Mouse (Mus musculus): Measurements from ENCODE around the gene Nvl. TPM values are rescaled to one million over a fixed set of nuclear protein-coding genes. Genes with fewer than 3 reads are reported as not detected.
A peak's percentile ranks its signal among the peaks of the same experiment; 100 is the strongest.

Gene Nvl
- polyA plus RNA-seq, 1 experiment from 2014 or later: 48.5 TPM

- DNase-seq (ENCODE audit: low spot score): no peak
These were observed 5.5 kb upstream of the Nvl start for GRCm38 (mm10) chr1:181149373-181150017.

GRCm38 (mm10) chr1:181148540-181148939 is 4.5 kb upstream of the Nvl start:
- ATAC-seq (replicated peaks; ENCODE audit: low FRiP score) (no peak), DNase-seq (ENCODE audit: low spot score) (no peak)
- no peaks in the 10 kb centered on the region; the same call in 1 of the 2 replicates for H3K4me1 ChIP-seq (replicated peaks; ENCODE audit: control insufficient read depth, insufficient read depth, low read length)
- H3K27ac ChIP-seq (ENCODE audit: low read depth, low read length): no peak overlapping the region
- H3K4me3 ChIP-seq (ENCODE audit: low read depth, low read length): no peak overlapping the region
- H3K9ac ChIP-seq (ENCODE audit: low read length): no peak overlapping the region
- no peaks in the 10 kb centered on the region for H3K36me3 ChIP-seq (ENCODE audit: control insufficient read depth, insufficient read depth, low read length)
- no peak overlapping the region for H3K4me2 ChIP-seq (ENCODE audit: low read depth, low read length, severe bottlenecking)
- H3K9me3 ChIP-seq (ENCODE audit: control insufficient read depth, low read length): no peaks in the 10 kb centered on the region
- no peaks in the 10 kb centered on the region for H3K27me3 ChIP-seq (ENCODE audit: control insufficient read depth, insufficient read depth, low read length)
- 74% methylated on average over 5 of the region's 5 CpGs for WGBS

More at GRCm38 (mm10) chr1:181149373-181150017, 5.5 kb upstream of the Nvl start:
- H3K27ac ChIP-seq (ENCODE audit: low read depth, low read length): no peak overlapping the region
- whole genome bisulfite sequencing: 77% methylated on average over 3 of the region's 3 CpGs
- ATAC-seq (replicated peaks; ENCODE audit: low FRiP score): no peak
- H3K9me3 ChIP-seq (ENCODE audit: control insufficient read depth, low read length): no peaks in the 10 kb centered on the region
- H3K4me2 ChIP-seq (ENCODE audit: low read depth, low read length, severe bottlenecking): no peak overlapping the region
- no peaks in the 10 kb centered on the region; the same call in 1 of the 2 replicates for H3K4me1 ChIP-seq (replicated peaks; ENCODE audit: control insufficient read depth, insufficient read depth, low read length)
- H3K4me3 ChIP-seq (ENCODE audit: low read depth, low read length): no peak overlapping the region
- no peaks in the 10 kb centered on the region for H3K36me3 ChIP-seq (ENCODE audit: control insufficient read depth, insufficient read depth, low read length)
- H3K27me3 ChIP-seq (ENCODE audit: control insufficient read depth, insufficient read depth, low read length): no peaks in the 10 kb centered on the region
- no peak overlapping the region for H3K9ac ChIP-seq (ENCODE audit: low read length)

DNA sequence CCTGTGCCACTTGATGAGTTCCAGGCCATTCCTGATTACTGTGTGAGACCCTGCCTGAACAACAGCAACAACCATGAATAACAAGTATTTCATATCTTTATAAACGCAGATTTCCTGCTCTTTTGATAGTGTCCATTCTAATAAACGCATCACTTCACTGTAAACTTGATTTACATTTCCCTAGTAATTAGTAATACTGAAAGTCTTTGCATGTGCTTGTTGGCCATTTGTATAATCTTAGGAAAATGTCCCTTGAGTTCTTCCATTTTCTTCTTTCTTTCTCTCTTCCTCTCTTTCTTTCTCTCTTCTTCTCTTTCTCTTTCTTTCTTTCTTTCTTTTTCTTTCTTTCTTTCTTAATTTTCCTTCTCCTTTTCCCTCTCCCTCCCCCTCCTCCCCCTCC is 2.2 kb upstream of the Nvl start:
- Histone ChIP-seq H3K4me1 (replicated peaks; ENCODE audit: control insufficient read depth, insufficient read depth, low read length) (no peaks in the 10 kb centered on the region; the same call in 1 of the 2 replicates), H3K9ac (ENCODE audit: low read length) (no peak overlapping the region), H3K4me2 (ENCODE audit: low read depth, low read length, severe bottlenecking) (no peak overlapping the region), H3K4me3 (ENCODE audit: low read depth, low read length) (peak overlapping the region; percentile 6; the same call in 1 of the 2 replicates), H3K27ac (ENCODE audit: low read depth, low read length) (no peak overlapping the region), H3K27me3 (ENCODE audit: control insufficient read depth, insufficient read depth, low read length) (no peaks in the 10 kb centered on the region), H3K9me3 (ENCODE audit: control insufficient read depth, low read length) (no peaks in the 10 kb centered on the region), H3K36me3 (ENCODE audit: control insufficient read depth, insufficient read depth, low read length) (no peaks in the 10 kb centered on the region)
- WGBS: 89% methylated on average over 2 of the region's 2 CpGs
- no peak for DNase-seq (ENCODE audit: low spot score)
- no peak for ATAC-seq (replicated peaks; ENCODE audit: low FRiP score)

DNA sequence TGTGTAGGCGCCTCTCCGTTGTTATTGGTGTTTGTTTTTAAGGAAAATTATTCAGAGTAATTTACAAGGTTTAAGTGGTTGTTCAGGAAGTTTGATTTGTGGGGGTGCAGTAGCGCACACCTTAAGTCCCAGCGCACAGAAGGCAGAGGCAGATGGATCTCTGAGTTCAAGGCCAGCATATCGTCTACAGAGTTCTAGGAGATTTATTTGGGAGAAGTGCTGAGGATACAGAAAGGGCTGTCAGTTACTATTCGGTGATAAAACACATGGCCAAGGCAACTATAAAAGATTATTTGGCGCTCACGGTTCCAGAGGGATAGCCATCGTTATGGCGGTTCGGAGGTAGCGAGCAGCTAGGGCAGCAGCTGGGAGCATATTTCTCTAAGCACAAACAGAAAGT is 962 bp upstream of the Nvl start:
- no peaks in the 10 kb centered on the region; the same call in 1 of the 2 replicates for H3K4me1 ChIP-seq (replicated peaks; ENCODE audit: control insufficient read depth, insufficient read depth, low read length)
- no peaks in the 10 kb centered on the region for H3K9me3 ChIP-seq (ENCODE audit: control insufficient read depth, low read length)
- no peaks in the 10 kb centered on the region for H3K27me3 ChIP-seq (ENCODE audit: control insufficient read depth, insufficient read depth, low read length)
- H3K27ac ChIP-seq (ENCODE audit: low read depth, low read length): peak overlapping the region; percentile 85; the same call in 1 of the 2 replicates
- peak overlapping the region; percentile 73 for H3K9ac ChIP-seq (ENCODE audit: low read length)
- H3K36me3 ChIP-seq (ENCODE audit: control insufficient read depth, insufficient read depth, low read length): no peaks in the 10 kb centered on the region
- DNase-seq (ENCODE audit: low spot score): no peak
- H3K4me3 ChIP-seq (ENCODE audit: low read depth, low read length): peak overlapping the region; percentile 78
- H3K4me2 ChIP-seq (ENCODE audit: low read depth, low read length, severe bottlenecking): peak overlapping the region; percentile 70
- 19% methylated on average over 12 of the region's 12 CpGs for WGBS
- ATAC-seq (replicated peaks; ENCODE audit: low FRiP score): no peak

DNA sequence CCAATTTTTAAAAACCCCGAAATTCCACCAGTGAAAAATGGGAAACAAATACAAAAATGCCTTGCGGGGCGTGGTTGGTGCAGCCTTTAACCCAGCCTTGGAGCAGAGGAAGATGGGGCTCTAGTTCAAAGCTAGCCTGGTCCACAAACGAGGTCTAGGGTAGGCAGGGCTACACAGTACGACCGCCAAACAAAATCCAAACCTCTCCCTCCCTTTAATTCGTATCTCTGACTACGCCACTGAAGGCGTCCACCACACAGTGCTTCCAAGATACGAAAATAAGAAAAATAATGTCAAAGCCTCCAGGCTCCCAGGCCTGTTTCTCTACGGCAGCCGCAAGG is 425 bp downstream of the Nvl start:
- Histone ChIP-seq H3K27ac (ENCODE audit: low read depth, low read length) (peak overlapping the region; percentile 85; the same call in 1 of the 2 replicates), H3K4me2 (ENCODE audit: low read depth, low read length, severe bottlenecking) (peak overlapping the region; percentile 67), H3K36me3 (ENCODE audit: control insufficient read depth, insufficient read depth, low read length) (no peaks in the 10 kb centered on the region), H3K27me3 (ENCODE audit: control insufficient read depth, insufficient read depth, low read length) (no peaks in the 10 kb centered on the region), H3K4me3 (ENCODE audit: low read depth, low read length) (peak overlapping the region; percentile 78), H3K9ac (ENCODE audit: low read length) (peak overlapping the region; percentile 73), H3K9me3 (ENCODE audit: control insufficient read depth, low read length) (no peaks in the 10 kb centered on the region), H3K4me1 (replicated peaks; ENCODE audit: control insufficient read depth, insufficient read depth, low read length) (no peaks in the 10 kb centered on the region; the same call in 1 of the 2 replicates)
- ATAC-seq (replicated peaks; ENCODE audit: low FRiP score) (peak; percentile 47), DNase-seq (ENCODE audit: low spot score) (no peak)
- 1% methylated on average over 12 of the region's 12 CpGs for WGBS

DNA sequence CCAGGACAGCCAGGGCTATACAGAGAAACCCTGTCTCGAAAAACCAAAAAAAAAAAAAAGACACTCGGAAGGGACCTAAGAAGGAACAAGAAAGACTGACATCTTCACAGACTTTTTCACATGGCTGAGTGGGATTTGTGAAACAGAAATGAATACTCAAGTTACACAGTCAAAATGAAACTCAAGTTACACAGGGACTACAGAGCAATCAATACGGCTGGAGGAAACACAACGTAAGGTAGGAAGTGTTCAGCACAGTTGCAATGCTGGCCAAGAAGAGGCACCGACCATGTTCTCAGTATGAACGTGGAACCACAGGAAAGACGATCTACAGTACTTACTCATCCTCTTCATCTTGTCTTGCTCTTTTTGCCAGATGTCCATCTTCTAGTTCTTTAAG is 5.3 kb downstream of the Nvl start:
- Histone ChIP-seq H3K27me3 (ENCODE audit: control insufficient read depth, insufficient read depth, low read length) (no peaks in the 10 kb centered on the region), H3K4me1 (replicated peaks; ENCODE audit: control insufficient read depth, insufficient read depth, low read length) (no peaks in the 10 kb centered on the region), H3K4me3 (ENCODE audit: low read depth, low read length) (no peak overlapping the region), H3K36me3 (ENCODE audit: control insufficient read depth, insufficient read depth, low read length) (peaks cover 10% of the 10 kb centered on the region), H3K27ac (ENCODE audit: low read depth, low read length) (no peak overlapping the region), H3K9ac (ENCODE audit: low read length) (no peak overlapping the region), H3K4me2 (ENCODE audit: low read depth, low read length, severe bottlenecking) (no peak overlapping the region), H3K9me3 (ENCODE audit: control insufficient read depth, low read length) (no peaks in the 10 kb centered on the region)
- 89% methylated on average over 7 of the region's 7 CpGs for WGBS
- DNase-seq (ENCODE audit: low spot score) (no peak), ATAC-seq (replicated peaks; ENCODE audit: low FRiP score) (no peak)

GRCm38 (mm10) chr1:181131915-181132314 is 12.1 kb downstream of the Nvl start:
- no peak overlapping the region for H3K9ac ChIP-seq (ENCODE audit: low read length)
- H3K27me3 ChIP-seq (ENCODE audit: control insufficient read depth, insufficient read depth, low read length): no peaks in the 10 kb centered on the region
- no peaks in the 10 kb centered on the region for H3K4me1 ChIP-seq (replicated peaks; ENCODE audit: control insufficient read depth, insufficient read depth, low read length)
- H3K4me3 ChIP-seq (ENCODE audit: low read depth, low read length): no peak overlapping the region
- H3K36me3 ChIP-seq (ENCODE audit: control insufficient read depth, insufficient read depth, low read length): peaks cover 14% of the 10 kb centered on the region
- no peak for ATAC-seq (replicated peaks; ENCODE audit: low FRiP score)
- no peaks in the 10 kb centered on the region for H3K9me3 ChIP-seq (ENCODE audit: control insufficient read depth, low read length)
- 91% methylated on average over 6 of the region's 6 CpGs for WGBS
- no peak for DNase-seq (ENCODE audit: low spot score)
- H3K27ac ChIP-seq (ENCODE audit: low read depth, low read length): no peak overlapping the region
- H3K4me2 ChIP-seq (ENCODE audit: low read depth, low read length, severe bottlenecking): no peak overlapping the region

DNA sequence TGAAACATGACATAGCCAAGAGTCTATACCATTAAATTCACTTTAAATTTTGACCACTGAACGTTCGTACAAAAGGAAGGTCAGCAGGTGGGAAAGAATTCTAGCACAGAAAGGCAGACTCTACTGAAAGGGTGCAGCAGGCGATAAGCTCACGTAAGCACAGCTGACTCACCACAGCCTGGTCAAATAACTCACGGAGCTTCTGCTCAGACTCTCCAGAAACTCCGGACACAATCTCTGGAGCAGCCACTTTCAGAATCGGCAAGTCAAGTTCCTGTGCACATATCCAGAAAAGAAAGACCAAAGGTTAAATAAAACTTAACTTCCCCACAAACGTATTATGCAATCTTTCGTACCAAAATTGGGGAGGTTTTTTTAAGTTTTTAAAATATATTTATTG is 17.2 kb downstream of the Nvl start:
- no peaks in the 10 kb centered on the region for H3K9me3 ChIP-seq (ENCODE audit: control insufficient read depth, low read length)
- DNase-seq (ENCODE audit: low spot score) (no peak), ATAC-seq (replicated peaks; ENCODE audit: low FRiP score) (no peak)
- WGBS: 94% methylated on average over 9 of the region's 9 CpGs
- H3K27me3 ChIP-seq (ENCODE audit: control insufficient read depth, insufficient read depth, low read length): no peaks in the 10 kb centered on the region
- H3K4me1 ChIP-seq (replicated peaks; ENCODE audit: control insufficient read depth, insufficient read depth, low read length): no peaks in the 10 kb centered on the region
- H3K27ac ChIP-seq (ENCODE audit: low read depth, low read length): no peak overlapping the region
- no peak overlapping the region for H3K9ac ChIP-seq (ENCODE audit: low read length)
- peaks cover 11% of the 10 kb centered on the region; the same call in 1 of the 2 replicates for H3K36me3 ChIP-seq (ENCODE audit: control insufficient read depth, insufficient read depth, low read length)
- H3K4me3 ChIP-seq (ENCODE audit: low read depth, low read length): no peak overlapping the region
- H3K4me2 ChIP-seq (ENCODE audit: low read depth, low read length, severe bottlenecking): no peak overlapping the region

GRCm38 (mm10) chr1:181125916-181126315 is 18.1 kb downstream of the Nvl start:
- H3K27ac ChIP-seq (ENCODE audit: low read depth, low read length): no peak overlapping the region
- no peak overlapping the region for H3K4me3 ChIP-seq (ENCODE audit: low read depth, low read length)
- no peak overlapping the region for H3K9ac ChIP-seq (ENCODE audit: low read length)
- no peaks in the 10 kb centered on the region for H3K9me3 ChIP-seq (ENCODE audit: control insufficient read depth, low read length)
- no peaks in the 10 kb centered on the region for H3K27me3 ChIP-seq (ENCODE audit: control insufficient read depth, insufficient read depth, low read length)
- ATAC-seq (replicated peaks; ENCODE audit: low FRiP score) (no peak), DNase-seq (ENCODE audit: low spot score) (no peak)
- peaks cover 11% of the 10 kb centered on the region; the same call in 1 of the 2 replicates for H3K36me3 ChIP-seq (ENCODE audit: control insufficient read depth, insufficient read depth, low read length)
- no peaks in the 10 kb centered on the region for H3K4me1 ChIP-seq (replicated peaks; ENCODE audit: control insufficient read depth, insufficient read depth, low read length)
- H3K4me2 ChIP-seq (ENCODE audit: low read depth, low read length, severe bottlenecking): no peak overlapping the region
- WGBS: 97% methylated on average over 3 of the region's 3 CpGs
